Mouse (Mus musculus) layer of hippocampus, adult 2 months (tissue): ENCODE results near the gene Slc12a6. TPM values are rescaled to one million over a fixed set of nuclear protein-coding genes. Genes with fewer than 3 reads are reported as not detected.

ENCODE experiments used
- DNase-seq, 2 experiments: peaks; one replicate each; pipeline ENCODE4 v3.0.0; 2022; ENCODE audit warnings: low spot score in 2 of 2
- H3K27ac ChIP-seq: fragments of 200-600 bp; 2 replicates; pipeline ENCODE4 v1.8.1; 2022
- H3K4me3 ChIP-seq: fragments of 200-600 bp; 2 replicates; pipeline ENCODE4 v1.8.1; 2022; ENCODE audit warnings: mild to moderate bottlenecking
- CTCF ChIP-seq: fragments of 200-600 bp; conservative IDR thresholded peaks from 2 replicates; pipeline ENCODE4 v1.8.1; 2022; ENCODE audit warnings: antibody characterized with exemption, mild to moderate bottlenecking, moderate library complexity
- total RNA-seq, 2 experiments: library from RNA; stranded (reverse); gene quantifications; 2 replicates each; pipeline ENCODE4 v1.2.3; 2021

Slc12a6 gene
- total RNA-seq, 2 experiments from 2014 or later = 107 to 112 TPM

GRCm38 (mm10) chr2:112359611-112360010 lies 94.0 kb downstream of the Slc12a6 start:
- peak in 1 of 2 experiments; percentile 18 for DNase-seq
- no peak for TF ChIP-seq CTCF
- no peak overlapping the region for H3K4me3 ChIP-seq
- no peak overlapping the region; the same call in 1 of the 2 replicates for H3K27ac ChIP-seq

- Histone ChIP-seq H3K4me3 (no peak overlapping the region), H3K27ac (0 out of 2 replicates have a peak overlapping the region, but pooled peaks have one; percentile 3)
- no peak for DNase-seq
- no peak for TF ChIP-seq CTCF
These were observed 94.6 kb downstream of the Slc12a6 start for GRCm38 (mm10) chr2:112360012-112360780.

GRCm38 (mm10) chr2:112360781-112361169 lies 95.2 kb downstream of the Slc12a6 start:
- no peak for TF ChIP-seq CTCF
- no peak overlapping the region for H3K4me3 ChIP-seq
- no peak for DNase-seq
- no peak overlapping the region for H3K27ac ChIP-seq

GRCm38 (mm10) chr2:112367222-112367621 lies 101.6 kb downstream of the Slc12a6 start:
- Histone ChIP-seq H3K27ac (peak overlapping the region; percentile 96), H3K4me3 (peak overlapping the region; percentile 85)
- DNase-seq = no peak
- no peak for TF ChIP-seq CTCF

- Histone ChIP-seq H3K4me3 (peak within 1 kb of the TSS; percentile 85), H3K27ac (peak within 1 kb of the TSS; percentile 96)
- peak; percentile 23 for TF ChIP-seq CTCF
- peak; percentile 90 to 93 for DNase-seq
These were observed 102.4 kb downstream of the Slc12a6 start, which contains the start of gene Emc4 for GRCm38 (mm10) chr2:112367726-112368673. Gene Emc4 (minus strand): TSS chr2:112368027.

- no peak for DNase-seq
- Histone ChIP-seq H3K27ac (no peak overlapping the region), H3K4me3 (no peak overlapping the region)
- TF ChIP-seq CTCF = no peak
These were observed 104.3 kb downstream of the Slc12a6 start for GRCm38 (mm10) chr2:112369941-112370340.

- DNase-seq = no peak
- H3K4me3 ChIP-seq = no peak overlapping the region
- TF ChIP-seq CTCF = no peak
- H3K27ac ChIP-seq = no peak overlapping the region
These were observed 107.5 kb downstream of the Slc12a6 start for GRCm38 (mm10) chr2:112373141-112373540.

- no peak for TF ChIP-seq CTCF
These were observed 109.0 kb downstream of the Slc12a6 start for GRCm38 (mm10) chr2:112374610-112375009.

GRCm38 (mm10) chr2:112378973-112379898 lies 113.6 kb downstream of the Slc12a6 start, which contains the start of gene Katnbl1:
Gene Katnbl1 (plus strand): TSS chr2:112379211.
- peak; percentile 98 for TF ChIP-seq CTCF
- DNase-seq = peak; percentile 87 to 94
- Histone ChIP-seq H3K27ac (peak within 1 kb of the TSS; percentile 86), H3K4me3 (peak within 1 kb of the TSS; percentile 86)

More at GRCm38 (mm10) chr2:112374610-112375009, 109.0 kb downstream of the Slc12a6 start:
- Histone ChIP-seq H3K27ac (no peak overlapping the region), H3K4me3 (no peak overlapping the region)
- no peak for DNase-seq

GRCm38 (mm10) chr2:112380131-112380530 lies 114.5 kb downstream of the Slc12a6 start:
- TF ChIP-seq CTCF = no peak
- peak overlapping the region; percentile 86 for H3K4me3 ChIP-seq
- H3K27ac ChIP-seq = peak overlapping the region; percentile 86
- DNase-seq = no peak

- no peak for TF ChIP-seq CTCF
- Histone ChIP-seq H3K4me3 (no peak overlapping the region), H3K27ac (no peak overlapping the region)
- no peak for DNase-seq
These were observed 115.6 kb downstream of the Slc12a6 start for GRCm38 (mm10) chr2:112381219-112381618.

- Histone ChIP-seq H3K4me3 (no peak overlapping the region), H3K27ac (no peak overlapping the region)
- TF ChIP-seq CTCF = no peak
- DNase-seq = no peak
These were observed 125.2 kb downstream of the Slc12a6 start for GRCm38 (mm10) chr2:112390843-112391242.
